Mouse (Mus musculus) heart, adult 9 months (tissue): ENCODE results near the gene Hist2h3c2.
"Not testable (repeated sequence)": the region's sequence is repeated elsewhere in the genome, so short reads cannot be mapped to it uniquely, and the experiment has no call there.

ENCODE experiments used
- DNase-seq, 2 experiments: peaks; one replicate each; pipeline ENCODE4 v3.0.0; 2022; ENCODE audit warnings: low spot score in 2 of 2

The Hist2h3c2 gene

GRCm38 (mm10) chr3:96235836-96236235 is 3.1 kb downstream of the Hist2h3c2 start:
- no peak for DNase-seq

DNA sequence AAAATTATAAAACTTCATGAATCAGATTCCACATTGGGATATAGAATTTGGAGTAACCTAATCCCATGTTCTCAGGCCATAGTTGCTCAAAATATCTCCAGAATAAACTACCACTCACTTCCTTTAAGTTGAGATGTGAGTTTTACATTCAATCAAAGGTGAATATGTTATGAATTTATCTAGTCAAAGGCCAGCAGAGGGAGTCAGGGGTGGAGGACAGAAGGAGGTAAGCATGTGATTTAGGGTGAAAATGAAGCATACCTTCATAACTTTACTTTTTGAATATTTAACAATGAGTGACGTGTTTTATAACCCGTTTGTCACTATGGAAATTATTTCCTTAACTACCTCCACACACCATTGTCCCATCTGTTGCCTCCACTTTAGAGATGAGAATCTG is 4.0 kb downstream of the Hist2h3c2 start:
- no peak for DNase-seq

DNA sequence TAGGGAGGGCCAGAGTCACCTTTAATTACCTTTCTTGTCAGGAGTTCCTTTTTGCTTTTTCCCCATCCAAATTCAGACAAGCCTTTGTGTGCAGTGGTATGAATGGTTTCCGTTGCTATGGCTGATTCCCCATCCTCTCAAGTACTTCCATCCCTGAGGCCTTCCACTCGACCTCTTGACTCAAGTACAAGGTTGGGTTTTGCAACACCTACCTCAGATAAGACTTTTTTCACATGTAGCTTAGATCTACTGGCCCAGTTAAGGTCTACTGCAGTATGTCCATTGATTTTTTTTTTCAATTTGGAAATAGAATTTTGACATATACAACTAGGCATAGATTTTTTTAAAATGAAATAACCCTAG is 7.2 kb downstream of the Hist2h3c2 start:
- no peak for DNase-seq

DNA sequence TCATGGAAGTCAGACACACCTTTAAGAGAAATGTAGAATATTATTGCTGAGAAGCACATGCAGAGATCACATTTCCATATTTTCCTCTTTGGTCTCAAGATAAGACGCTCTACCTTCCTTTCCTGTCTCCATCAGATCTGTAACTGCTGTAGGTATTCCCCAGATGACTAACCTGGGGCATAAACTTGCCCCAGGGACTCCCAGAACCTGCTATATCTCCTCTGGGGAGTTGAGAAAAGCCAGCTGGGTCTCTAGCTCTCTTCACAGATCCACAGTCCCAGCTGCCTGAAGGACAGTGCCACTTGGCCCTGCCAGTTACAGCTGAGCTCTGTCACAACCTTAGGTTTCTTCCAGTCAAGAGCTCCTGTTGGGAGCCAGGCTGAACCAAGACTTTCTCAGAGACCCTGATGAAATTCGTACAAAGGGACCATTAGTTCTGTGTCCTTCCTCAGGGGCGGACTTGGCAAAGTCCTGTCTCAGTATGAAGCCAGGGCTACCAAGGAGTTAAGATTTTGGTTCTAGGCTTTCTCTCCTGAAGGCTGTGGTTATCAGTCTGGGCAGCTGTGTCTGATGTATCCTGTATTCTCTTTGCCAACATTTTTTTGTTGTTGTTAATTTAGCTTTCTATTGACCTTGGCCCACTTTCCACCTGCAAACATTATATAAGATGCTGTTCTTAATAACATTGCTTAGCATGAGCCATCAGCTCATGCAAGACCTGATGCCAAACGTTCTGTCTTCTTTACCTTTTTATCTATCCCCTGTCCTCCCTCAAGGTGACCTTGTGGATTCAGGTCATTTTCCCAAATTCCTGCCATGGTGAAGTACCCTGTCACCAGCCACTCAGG is 7.8 kb downstream of the Hist2h3c2 start:
- peak; percentile 46 for DNase-seq

- DNase-seq, result no peak
Observed at GRCm38 (mm10) chr3:96230404-96230803, 8.5 kb downstream of the Hist2h3c2 start.

- DNase-seq, result no peak
Observed at GRCm38 (mm10) chr3:96228828-96229227, 10.1 kb downstream of the Hist2h3c2 start.

GRCm38 (mm10) chr3:96226695-96227648 is 12.0 kb downstream of the Hist2h3c2 start:
- peak; percentile 58 to 61 for DNase-seq

- DNase-seq, result no peak
Observed at GRCm38 (mm10) chr3:96225421-96225820, 13.5 kb downstream of the Hist2h3c2 start.

- no peak for DNase-seq
Observed at GRCm38 (mm10) chr3:96222774-96223173, 16.2 kb downstream of the Hist2h3c2 start.

- no peak for DNase-seq
Observed at GRCm38 (mm10) chr3:96221640-96222038, 17.3 kb downstream of the Hist2h3c2 start.

DNA sequence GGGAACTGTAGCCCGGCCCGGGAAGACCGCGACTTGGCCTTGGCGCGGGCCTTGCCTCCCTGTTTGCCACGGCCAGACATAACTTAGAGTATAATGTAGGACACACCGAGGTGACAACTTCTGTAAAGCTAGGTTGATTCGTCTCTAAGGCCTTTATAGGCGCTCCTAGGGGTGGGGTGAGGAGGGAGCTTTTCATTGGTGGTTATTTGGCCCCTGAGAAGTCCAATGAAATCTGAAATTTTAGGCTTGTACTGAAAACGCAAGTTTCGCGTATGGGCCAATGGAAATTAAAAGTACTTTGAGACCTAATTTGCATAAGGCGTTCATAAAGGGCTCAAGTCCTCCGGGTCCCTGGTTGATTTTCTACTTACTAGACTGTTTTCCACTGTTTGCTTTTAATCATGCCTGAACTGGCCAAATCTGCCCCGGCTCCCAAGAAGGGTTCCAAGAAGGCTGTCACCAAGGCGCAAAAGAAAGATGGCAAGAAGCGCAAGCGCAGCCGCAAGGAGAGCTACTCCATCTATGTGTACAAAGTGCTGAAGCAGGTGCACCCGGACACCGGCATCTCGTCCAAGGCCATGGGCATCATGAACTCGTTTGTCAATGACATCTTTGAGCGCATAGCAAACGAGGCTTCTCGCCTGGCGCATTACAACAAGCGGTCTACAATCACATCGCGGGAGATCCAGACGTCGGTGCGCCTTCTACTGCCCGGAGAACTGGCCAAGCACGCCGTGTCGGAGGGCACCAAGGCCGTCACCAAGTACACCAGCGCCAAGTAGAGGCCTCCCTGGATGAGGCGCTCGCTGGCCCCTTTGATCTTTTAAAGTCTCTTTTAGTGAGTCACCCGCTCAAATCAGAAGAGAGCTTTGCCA is 17.9 kb downstream of the Hist2h3c2 start, which contains the start of the genes Hist2h2ac and Hist2h2be:
TSS of gene Hist2h2ac (minus strand) at position 116 of the 875 bp plus-strand sequence.
TSS of gene Hist2h2be (plus strand) at position 355 of the 875 bp plus-strand sequence.
- peak; percentile 96 to 97 for DNase-seq

DNA sequence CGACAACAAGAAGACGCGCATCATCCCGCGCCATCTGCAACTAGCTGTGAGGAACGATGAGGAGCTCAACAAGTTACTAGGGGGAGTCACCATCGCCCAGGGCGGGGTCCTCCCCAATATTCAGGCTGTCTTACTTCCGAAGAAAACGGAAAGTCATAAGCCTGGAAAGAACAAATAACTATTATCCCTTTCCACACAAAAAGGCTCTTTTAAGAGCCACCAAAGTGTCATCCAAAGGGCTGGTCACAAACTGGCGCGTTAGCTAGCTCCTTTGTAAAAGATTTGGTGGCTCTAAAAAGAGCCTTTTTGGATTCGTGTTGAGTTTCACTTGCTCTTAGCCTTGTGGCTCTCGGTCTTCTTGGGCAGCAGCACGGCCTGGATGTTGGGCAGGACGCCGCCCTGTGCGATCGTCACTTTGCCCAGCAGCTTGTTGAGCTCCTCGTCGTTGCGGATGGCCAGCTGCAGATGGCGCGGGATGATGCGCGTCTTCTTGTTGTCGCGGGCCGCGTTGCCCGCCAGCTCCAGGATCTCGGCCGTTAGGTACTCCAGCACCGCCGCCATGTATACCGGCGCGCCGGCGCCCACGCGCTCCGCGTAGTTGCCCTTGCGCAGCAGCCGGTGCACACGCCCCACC is 18.7 kb downstream of the Hist2h3c2 start:
- DNase-seq, result not testable (repeated sequence)

DNA sequence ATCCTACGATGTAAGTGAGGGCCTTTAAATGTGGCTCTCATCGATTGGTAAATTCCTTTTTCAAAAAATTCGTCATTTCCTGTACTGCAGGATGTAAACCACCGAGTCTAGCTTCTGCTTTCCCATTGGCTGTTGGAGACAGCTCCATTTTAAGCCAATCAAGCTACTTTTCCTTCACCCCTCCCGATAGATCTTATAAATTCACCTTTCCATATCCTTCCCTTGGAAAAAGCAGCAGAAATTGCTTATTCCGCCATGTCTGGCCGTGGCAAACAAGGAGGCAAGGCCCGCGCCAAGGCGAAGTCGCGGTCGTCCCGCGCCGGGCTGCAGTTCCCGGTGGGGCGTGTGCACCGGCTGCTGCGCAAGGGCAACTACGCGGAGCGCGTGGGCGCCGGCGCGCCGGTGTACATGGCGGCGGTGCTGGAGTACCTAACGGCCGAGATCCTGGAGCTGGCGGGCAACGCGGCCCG is 19.2 kb downstream of the Hist2h3c2 start, which contains the start of the genes Bola1 and Hist2h2ab:
TSS of gene Bola1 (minus strand) at position 49 of the 470 bp plus-strand sequence.
TSS of gene Hist2h2ab (plus strand) at position 205 of the 470 bp plus-strand sequence.
- DNase-seq, result peak; percentile 88 to 94

DNA sequence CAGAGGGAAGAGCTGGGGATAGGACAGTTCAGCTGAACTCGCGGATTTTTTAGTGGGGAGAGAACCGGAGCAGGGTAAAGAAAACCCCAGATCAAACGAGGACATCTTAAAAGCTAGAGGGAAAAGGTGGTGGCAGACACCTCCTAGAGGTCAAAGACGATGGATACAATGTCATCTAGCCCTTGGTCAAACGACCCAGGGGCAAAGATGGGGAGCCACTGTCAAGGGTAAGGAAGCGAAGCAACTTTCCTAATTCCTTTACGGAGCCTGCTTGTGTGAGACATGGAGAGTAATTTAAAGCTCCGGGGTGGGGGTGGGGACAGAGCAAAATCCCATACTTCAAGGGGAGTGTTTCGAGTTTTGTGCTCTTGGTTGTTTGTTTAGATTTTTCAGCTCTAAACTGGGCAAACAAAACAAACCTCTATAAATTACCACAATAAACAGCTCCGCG is 19.7 kb downstream of the Hist2h3c2 start:
- DNase-seq, result no peak

DNA sequence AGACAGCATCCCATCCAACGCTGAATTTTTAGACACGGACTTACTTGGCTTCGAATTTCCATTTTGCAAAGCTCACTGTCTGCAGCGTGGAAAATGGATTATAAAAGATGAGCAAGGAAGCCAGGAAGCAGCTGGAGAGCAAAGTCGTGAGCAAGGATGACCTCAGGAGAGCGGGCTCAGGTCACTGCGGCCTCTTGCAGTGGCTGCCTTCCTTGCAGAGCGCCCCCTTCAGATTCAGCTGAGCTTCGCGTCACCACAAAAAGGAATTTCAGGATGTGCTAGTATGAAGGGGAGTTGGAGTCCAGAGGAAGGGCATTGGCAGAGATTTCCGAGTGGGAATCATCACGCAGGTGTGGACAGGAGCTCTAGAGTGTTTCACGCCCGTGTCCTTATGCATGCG is 29.7 kb downstream of the Hist2h3c2 start:
- no peak for DNase-seq

GRCm38 (mm10) chr3:96207819-96208218 is 31.1 kb downstream of the Hist2h3c2 start:
- DNase-seq, result no peak

- no peak for DNase-seq
Observed at GRCm38 (mm10) chr3:96199731-96200130, 39.2 kb downstream of the Hist2h3c2 start.

DNA sequence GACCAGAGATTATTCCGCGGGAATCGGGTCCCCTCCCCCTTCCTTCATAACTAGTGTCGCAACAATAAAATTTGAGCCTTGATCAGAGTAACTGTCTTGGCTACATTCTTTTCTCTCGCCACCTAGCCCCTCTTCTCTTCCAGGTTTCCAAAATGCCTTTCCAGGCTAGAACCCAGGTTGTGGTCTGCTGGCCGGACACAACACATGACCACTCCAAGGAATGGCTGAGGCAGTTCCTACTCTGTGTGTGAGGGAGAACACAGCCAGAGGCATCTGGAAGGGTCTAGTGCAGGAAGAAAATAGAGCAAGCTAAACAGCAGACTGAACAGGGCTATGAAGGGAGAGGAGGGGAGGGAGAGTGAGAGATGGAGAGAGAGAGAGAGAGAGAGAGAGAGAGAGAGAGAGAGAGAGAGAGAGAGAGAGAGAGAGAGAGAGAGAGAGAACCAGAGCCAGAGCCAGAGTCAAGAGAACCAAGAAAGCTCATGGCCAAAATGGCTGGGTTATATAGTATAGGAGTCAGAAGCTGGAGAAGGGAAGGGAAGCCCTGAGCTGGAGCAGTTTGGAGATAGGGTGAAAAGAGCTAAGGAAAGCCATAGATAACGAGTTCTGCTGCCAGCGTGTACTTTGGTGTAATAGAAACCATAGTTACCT is 40.2 kb downstream of the Hist2h3c2 start:
- not testable (repeated sequence) for DNase-seq

DNA sequence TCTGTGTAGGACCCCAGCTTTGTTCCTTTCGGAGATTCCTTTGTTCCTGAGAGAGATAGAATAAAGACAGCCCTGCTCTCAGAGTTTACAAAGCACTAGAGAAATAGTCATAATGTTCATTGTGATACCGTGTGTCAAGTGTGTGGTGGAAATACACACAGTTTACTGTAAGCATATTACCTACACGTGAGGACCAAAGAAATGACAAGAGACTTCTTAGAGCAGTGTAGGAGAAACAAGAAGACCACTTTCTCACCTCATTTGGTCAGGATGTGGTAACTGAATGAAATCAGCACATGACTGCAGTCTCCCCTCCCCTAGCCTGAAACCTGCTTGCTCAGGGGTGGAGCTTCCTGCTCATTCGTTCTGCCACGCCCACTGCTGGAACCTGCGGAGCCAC is 40.7 kb downstream of the Hist2h3c2 start:
- no peak for DNase-seq
